Mouse (Mus musculus): ENCODE results near the gene Gm49354. TPM values are rescaled to one million over a fixed set of nuclear protein-coding genes. Genes with fewer than 3 reads are reported as not detected.

The Gm49354 gene
- total RNA-seq, 2 experiments from 2014 or later = not detected

DNA sequence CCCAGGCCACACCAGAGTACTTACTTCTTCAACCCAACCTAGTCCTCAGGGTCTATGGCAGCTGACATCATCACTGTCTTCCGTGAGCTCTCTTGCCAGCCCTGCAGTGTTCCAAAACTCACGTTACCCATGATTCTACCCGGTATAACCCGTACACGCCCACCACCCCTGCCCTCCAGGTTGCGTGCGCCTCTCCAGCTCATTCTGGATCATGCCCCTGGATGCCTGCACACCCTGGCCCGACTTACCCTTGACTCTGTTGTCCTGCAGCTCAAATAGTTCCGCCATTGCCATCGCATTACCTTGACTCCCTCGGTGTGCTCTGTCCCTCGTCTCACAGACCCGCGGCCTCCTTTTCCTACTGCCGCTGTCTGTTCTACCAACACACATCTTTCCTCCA is 71.8 kb downstream of the Gm49354 start, which contains the start of gene Spata31d1a:
Gene Spata31d1a (minus strand): TSS at position 101 of the 400 bp plus-strand sequence.
- DNase-seq = no peak

Other genes with a start within 250 kb of the Gm49354 start
- gene Agtpbp1, start 197.0 kb downstream of the Gm49354 start, total RNA-seq (2021) = 10 to 100 TPM; 50.6 to 53.5 TPM
- 10 to 100 TPM; 26.6 to 37.5 TPM for gene Naa35, start 197.0 kb downstream of the Gm49354 start, total RNA-seq (2021)
- 1 to 10 TPM; 5.0 to 6.5 TPM for gene Golm1, start 106.4 kb downstream of the Gm49354 start, total RNA-seq (2021)
- not detected for gene 4921517D22Rik, start 88.1 kb downstream of the Gm49354 start, total RNA-seq (2021)
- not detected for gene Spata31d1a, start 71.9 kb downstream of the Gm49354 start, total RNA-seq (2021)
- not detected for gene Spata31d1b, start 70.0 kb downstream of the Gm49354 start, total RNA-seq (2021)
- not detected for gene Spata31d1d, start 50.5 kb downstream of the Gm49354 start, total RNA-seq (2021)
- under 1 TPM in 1 of 2 experiments, not detected in 1; 0.26 TPM for gene 1700014D04Rik, start 35.5 kb downstream of the Gm49354 start, total RNA-seq (2021)
- gene Isca1, start 12.4 kb downstream of the Gm49354 start, total RNA-seq (2021) = 100 to 1,000 TPM; 171 to 180 TPM
- gene Tut7, start 40.9 kb upstream of the Gm49354 start, total RNA-seq (2021) = 10 to 100 TPM; 38.7 to 40.8 TPM

Measured in gastrocnemius, postnatal 25 days (tissue).